Mouse (Mus musculus) limb, embryonic 14.5 days (tissue): ENCODE data around the gene Acot3. TPM values are rescaled to one million over a fixed set of nuclear protein-coding genes. Genes with fewer than 3 reads are reported as not detected.
"Not testable (repeated sequence)": the region's sequence is repeated elsewhere in the genome, so short reads cannot be mapped to it uniquely, and the experiment has no call there.

Experiments used
- ATAC-seq: fragments of 200-750 bp; cut with Nextera tagmentation; 2 replicates; pipeline ENCODE4 v1.8.0; 2017; ENCODE audit warnings: low read depth, moderate number of reproducible peaks, moderate TSS enrichment; ENCODE audit not compliant: low FRiP score
- DNase-seq: peaks from one replicate; pipeline ENCODE4 v3.0.0-alpha.2; 2015; ENCODE audit warnings: low spot score
- H3K27ac ChIP-seq: fragments of 300-500 bp; sonication (generic); replicated peaks from 2 replicates; pipeline ENCODE4 v1.5.1; 2014; ENCODE audit warnings: low read depth, mild to moderate bottlenecking, low read length, moderate library complexity, mixed read lengths
- H3K27me3 ChIP-seq: fragments of 300-500 bp; sonication (generic); 2 replicates; pipeline ENCODE4 v1.6.1; 2014; ENCODE audit warnings: low read length, mixed read lengths; ENCODE audit not compliant: control insufficient read depth, insufficient read depth
- H3K36me3 ChIP-seq: fragments of 300-500 bp; sonication (generic); 2 replicates; pipeline ENCODE4 v1.6.1; 2014; ENCODE audit warnings: mild to moderate bottlenecking, low read length, moderate library complexity, mixed read lengths; ENCODE audit not compliant: control insufficient read depth, insufficient read depth
- H3K4me1 ChIP-seq: fragments of 300-500 bp; sonication (generic); 2 replicates; pipeline ENCODE4 v1.6.1; 2014; ENCODE audit warnings: antibody characterized with exemption, low read length, mixed read lengths; ENCODE audit not compliant: control insufficient read depth, insufficient read depth
- H3K4me2 ChIP-seq: fragments of 300-500 bp; sonication (generic); replicated peaks from 2 replicates; pipeline ENCODE4 v1.6.1; 2014; ENCODE audit warnings: low read depth, mild to moderate bottlenecking, low read length, moderate library complexity; ENCODE audit not compliant: severe bottlenecking
- H3K4me3 ChIP-seq: fragments of 300-500 bp; sonication (generic); replicated peaks from 2 replicates; pipeline ENCODE4 v1.5.1; 2014; ENCODE audit warnings: low read length
- H3K9ac ChIP-seq: fragments of 300-500 bp; sonication (generic); 2 replicates; pipeline ENCODE4 v1.6.1; 2014; ENCODE audit warnings: mild to moderate bottlenecking, low read depth, low read length, moderate library complexity; ENCODE audit not compliant: severe bottlenecking
- H3K9me3 ChIP-seq: fragments of 300-500 bp; sonication (generic); 2 replicates; pipeline ENCODE4 v1.6.1; 2016; ENCODE audit warnings: low read length; ENCODE audit not compliant: control insufficient read depth
- POLR2A ChIP-seq: fragments of 200-500 bp; IDR thresholded peaks from 2 replicates; pipeline ENCODE4 v1.8.0; 2012; ENCODE audit warnings: inconsistent platforms, mild to moderate bottlenecking, moderate library complexity, borderline replicate concordance; ENCODE audit not compliant: insufficient read depth, insufficient read length; ENCODE audit errors: extremely low read depth
- WGBS: fragments of 180-500 bp; shearing (Covaris S2); extraction: QIAGEN DNeasy Blood & Tissue Kit; methylation state at CpG from one replicate; pipeline ENCODE4 v1.1.7; 2014; 5-methylcytosine and 5-hydroxymethylcytosine counted together
- polyA plus RNA-seq, 2 experiments: library from polyadenylated mRNA; depleted of rRNA in 1 of 2; stranded (reverse) in 1 of 2; unstranded in 1 of 2; fragments of >200 nt; fragmentation: Nextera tagmentation in 1 of 2; extraction: Ambion mirVana in 1 of 2; gene quantifications; 2 replicates each; pipeline versions ENCODE4 v1.2.1 to v1.2.3; 2012 to 2014

The Acot3 gene
- polyA plus RNA-seq, 2 experiments, result 0.01 TPM; not detected in 1

DNA sequence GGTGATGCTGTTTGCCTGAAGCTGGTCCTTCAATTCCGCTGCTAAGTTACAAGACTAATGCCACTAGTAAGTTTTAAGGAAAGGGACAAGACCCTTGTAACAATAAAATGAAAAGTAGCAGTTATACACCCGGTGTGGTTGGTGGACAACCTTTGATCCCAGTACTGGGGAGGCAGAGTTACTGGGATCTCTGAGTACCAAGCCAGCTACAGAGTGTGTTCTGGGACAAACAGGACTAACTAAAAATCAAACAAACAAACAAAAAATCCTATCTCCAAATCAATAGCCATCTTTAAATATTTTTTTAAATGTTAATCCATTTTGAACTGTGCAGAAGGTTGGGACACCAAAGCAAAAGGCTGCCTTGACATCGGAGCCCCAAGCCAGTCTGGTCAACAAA is 41.7 kb upstream of the Acot3 start:
- H3K4me1 ChIP-seq, result 0 out of 2 replicates have a peak, but pooled peaks cover 7% of the 10 kb centered on the region
- DNase-seq (no peak), ATAC-seq (no peak)
- TF ChIP-seq POLR2A, result no peak
- H3K4me3 ChIP-seq, result peak overlapping the region; percentile 47
- H3K9me3 ChIP-seq, result no peaks in the 10 kb centered on the region
- H3K4me2 ChIP-seq, result peak overlapping the region; percentile 50
- no peak overlapping the region; the same call in 1 of the 2 replicates for H3K9ac ChIP-seq
- WGBS, result 72% methylated on average over 3 of the region's 3 CpGs
- H3K36me3 ChIP-seq, result peaks cover 9% of the 10 kb centered on the region; the same call in 1 of the 2 replicates
- no peaks in the 10 kb centered on the region for H3K27me3 ChIP-seq
- H3K27ac ChIP-seq, result no peak overlapping the region

DNA sequence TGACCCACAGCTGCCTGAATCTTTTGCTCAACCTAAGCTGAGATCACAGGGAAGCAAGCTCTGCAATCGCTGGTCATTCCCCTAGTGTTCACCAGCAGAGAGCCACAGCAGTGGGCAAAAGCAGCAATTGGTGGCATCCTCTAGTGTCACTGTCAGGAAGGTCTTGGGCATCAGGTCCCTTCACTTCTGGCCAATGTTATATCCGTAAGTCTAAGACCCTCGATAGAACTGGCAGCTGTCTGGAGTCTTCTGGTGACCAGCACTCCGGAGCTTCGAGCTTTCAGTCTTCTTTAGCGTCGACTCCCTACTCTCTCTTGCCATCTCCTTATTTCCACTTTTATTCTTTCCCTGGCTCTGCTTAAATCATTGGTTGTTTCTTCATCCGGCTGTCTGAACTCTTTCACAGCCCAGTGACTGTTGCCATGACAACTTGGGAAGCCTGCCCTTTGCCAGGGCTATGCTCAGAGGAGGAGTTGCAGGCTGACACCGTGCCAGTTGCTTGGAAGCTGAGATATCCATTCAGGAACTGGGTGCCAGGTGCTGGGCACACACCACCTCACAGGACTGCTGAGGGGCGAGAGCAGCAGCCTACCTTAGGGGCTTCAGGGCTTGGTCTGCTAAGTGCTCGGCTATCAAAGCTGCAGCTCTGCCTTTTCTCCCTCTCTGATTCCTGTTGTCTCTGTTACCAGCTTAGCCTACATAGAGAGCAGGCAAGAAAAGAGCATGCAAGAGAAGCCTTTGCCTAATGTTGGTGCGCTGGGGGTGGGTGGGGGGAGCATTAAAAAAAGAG is 40.5 kb upstream of the Acot3 start:
- H3K9ac ChIP-seq, result 0 out of 2 replicates have a peak overlapping the region, but pooled peaks have one; percentile 2

DNA sequence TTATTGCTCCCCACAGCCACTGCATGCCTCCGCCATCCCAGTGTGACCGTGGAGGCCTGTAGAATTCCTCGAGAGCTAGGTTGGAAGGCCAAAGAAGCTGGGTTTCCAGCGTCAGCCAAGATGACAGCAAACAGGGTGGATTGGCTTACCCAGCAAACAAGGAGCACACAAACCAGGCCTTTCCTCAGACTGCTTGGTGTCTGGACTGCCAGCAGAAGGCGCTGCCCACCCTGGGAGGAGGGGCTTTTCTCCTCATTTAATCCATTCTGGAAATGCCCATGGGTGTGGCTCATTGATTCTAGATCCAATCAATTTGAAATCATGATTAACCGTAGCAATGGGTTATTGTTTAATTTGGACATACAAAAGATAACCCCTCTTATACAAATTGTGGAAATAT is 38.8 kb upstream of the Acot3 start:
- Histone ChIP-seq H3K36me3 (peaks cover 11% of the 10 kb centered on the region; the same call in 1 of the 2 replicates), H3K9ac (no peak overlapping the region), H3K4me3 (no peak overlapping the region), H3K4me1 (0 out of 2 replicates have a peak, but pooled peaks cover 7% of the 10 kb centered on the region), H3K4me2 (no peak overlapping the region), H3K27me3 (no peaks in the 10 kb centered on the region), H3K9me3 (no peaks in the 10 kb centered on the region), H3K27ac (no peak overlapping the region)
- no peak for DNase-seq
- no peak for ATAC-seq
- TF ChIP-seq POLR2A, result no peak
- WGBS, result 70% methylated on average over 6 of the region's 6 CpGs

More for the DNA sequence above, 40.5 kb upstream of the Acot3 start:
- ATAC-seq (peak; percentile 20; the same call in 1 of the 2 replicates), DNase-seq (peak; percentile 61)
- WGBS, result 57% methylated on average over 12 of the region's 12 CpGs
- no peaks in the 10 kb centered on the region for H3K9me3 ChIP-seq
- H3K36me3 ChIP-seq, result peaks cover 11% of the 10 kb centered on the region; the same call in 1 of the 2 replicates
- 0 out of 2 replicates have a peak overlapping the region, but pooled peaks have one; percentile 6 for H3K4me2 ChIP-seq
- H3K4me3 ChIP-seq, result no peak overlapping the region
- 0 out of 2 replicates have a peak, but pooled peaks cover 7% of the 10 kb centered on the region for H3K4me1 ChIP-seq
- TF ChIP-seq POLR2A, result no peak
- no peak overlapping the region for H3K27ac ChIP-seq
- no peaks in the 10 kb centered on the region for H3K27me3 ChIP-seq

DNA sequence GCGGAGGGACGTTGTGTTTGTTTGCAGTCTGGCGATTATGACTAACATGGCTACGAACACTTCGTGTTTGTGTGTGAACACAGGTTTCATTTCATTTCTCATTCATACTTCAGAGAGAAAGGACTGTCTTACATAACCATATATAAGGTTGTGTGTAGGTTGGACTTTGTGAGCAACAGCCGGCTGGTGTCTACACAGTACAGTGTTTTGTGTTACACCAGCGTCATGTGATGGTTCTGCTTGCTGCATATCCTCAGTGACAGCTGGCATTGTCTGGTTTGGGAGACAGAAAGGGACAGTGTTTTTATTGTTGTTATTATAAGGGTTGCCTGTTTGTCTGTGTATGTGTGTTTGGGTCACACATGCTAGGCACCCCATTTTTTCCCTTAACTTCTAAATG is 38.2 kb upstream of the Acot3 start:
- no peak overlapping the region for H3K4me3 ChIP-seq
- 0 out of 2 replicates have a peak, but pooled peaks cover 4% of the 10 kb centered on the region for H3K4me1 ChIP-seq
- DNase-seq (no peak), ATAC-seq (no peak)
- H3K36me3 ChIP-seq, result peaks cover 11% of the 10 kb centered on the region; the same call in 1 of the 2 replicates
- H3K27me3 ChIP-seq, result no peaks in the 10 kb centered on the region
- no peak overlapping the region for H3K9ac ChIP-seq
- WGBS, result 90% methylated on average over 7 of the region's 7 CpGs
- no peak overlapping the region for H3K4me2 ChIP-seq
- no peak overlapping the region for H3K27ac ChIP-seq
- no peaks in the 10 kb centered on the region for H3K9me3 ChIP-seq
- no peak for TF ChIP-seq POLR2A

DNA sequence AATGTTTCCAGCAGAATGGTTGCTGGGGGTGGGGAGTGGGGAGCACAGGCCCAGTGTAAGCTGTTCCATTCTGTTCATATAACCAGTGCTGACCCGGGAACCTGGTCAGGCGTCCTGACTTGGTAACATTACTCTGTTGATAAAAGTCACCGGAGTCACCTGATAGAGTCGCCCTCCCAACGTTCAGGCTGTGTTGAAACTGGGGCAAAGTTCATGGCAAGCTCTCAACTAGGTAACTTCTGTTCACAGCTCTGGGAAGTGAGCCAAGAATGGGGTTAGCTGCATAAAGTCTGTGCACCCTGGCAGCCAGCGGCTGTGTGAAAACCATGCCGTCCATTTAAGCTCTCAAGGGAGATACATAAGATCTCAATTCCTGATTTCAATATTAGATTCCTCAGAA is 31.4 kb upstream of the Acot3 start:
- not testable (repeated sequence) for H3K4me2 ChIP-seq, H3K9me3 ChIP-seq, H3K9ac ChIP-seq, H3K4me1 ChIP-seq, H3K36me3 ChIP-seq, H3K27me3 ChIP-seq, H3K4me3 ChIP-seq, H3K27ac ChIP-seq
- DNase-seq (peak; percentile 67), ATAC-seq (peak; percentile 37; the same call in 1 of the 2 replicates)
- whole genome bisulfite sequencing, result 37% methylated on average over 7 of the region's 7 CpGs

DNA sequence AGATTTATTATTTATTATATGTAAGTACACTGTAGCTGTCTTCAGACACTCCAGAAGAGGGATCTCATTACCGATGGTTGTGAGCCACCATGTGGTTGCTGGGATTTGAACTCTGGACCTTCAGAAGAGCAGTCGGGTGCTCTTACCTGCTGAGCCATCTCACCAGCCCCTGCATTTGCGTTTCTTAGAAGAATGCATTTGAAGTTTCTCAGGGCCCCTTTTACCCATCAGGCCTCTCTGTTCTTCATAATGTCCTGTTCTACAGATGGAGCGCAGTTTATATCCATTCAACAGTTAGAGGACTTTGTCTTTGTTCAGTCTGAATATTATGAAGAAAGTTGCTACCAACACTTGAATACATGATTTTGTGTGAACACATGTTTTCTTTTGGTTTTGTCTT is 29.7 kb upstream of the Acot3 start:
- not testable (repeated sequence) for H3K27me3 ChIP-seq, H3K4me3 ChIP-seq, H3K36me3 ChIP-seq

More for the DNA sequence above, 29.7 kb upstream of the Acot3 start:
- H3K9ac ChIP-seq, H3K4me2 ChIP-seq, H3K27ac ChIP-seq, H3K4me1 ChIP-seq, DNase-seq, H3K9me3 ChIP-seq, ATAC-seq: not testable (repeated sequence)
- WGBS, result 90% methylated on average over 4 of the region's 4 CpGs
